Mouse (Mus musculus) limb, embryonic 11.5 days (tissue): ENCODE measurements around the gene Sidt2. TPM values are rescaled to one million over a fixed set of nuclear protein-coding genes. Genes with fewer than 3 reads are reported as not detected.

Experiments used
- ATAC-seq: fragments of 200-750 bp; cut with Nextera tagmentation; 2 replicates; pipeline ENCODE4 v1.8.0; 2017; ENCODE audit warnings: low read depth; ENCODE audit not compliant: insufficient number of reproducible peaks, low FRiP score, low TSS enrichment
- DNase-seq: peaks from one replicate; pipeline ENCODE4 v3.0.0-alpha.2; 2015; ENCODE audit warnings: low spot score
- H3K27ac ChIP-seq: fragments of 300-500 bp; sonication (generic); replicated peaks from 2 replicates; pipeline ENCODE4 v1.5.1; 2014; ENCODE audit warnings: low read depth, mild to moderate bottlenecking, low read length
- H3K27me3 ChIP-seq: fragments of 300-500 bp; sonication (generic); 2 replicates; pipeline ENCODE4 v1.6.1; 2014; ENCODE audit warnings: mild to moderate bottlenecking, low read length, mixed read lengths; ENCODE audit not compliant: control insufficient read depth, insufficient read depth
- H3K36me3 ChIP-seq: fragments of 300-500 bp; sonication (generic); 2 replicates; pipeline ENCODE4 v1.6.1; 2014; ENCODE audit warnings: mild to moderate bottlenecking, low read length, moderate library complexity, mixed read lengths; ENCODE audit not compliant: control insufficient read depth, insufficient read depth
- H3K4me1 ChIP-seq: fragments of 300-500 bp; sonication (generic); 2 replicates; pipeline ENCODE4 v1.6.1; 2014; ENCODE audit warnings: low read length, mixed read lengths; ENCODE audit not compliant: control insufficient read depth, insufficient read depth
- H3K4me2 ChIP-seq: fragments of 300-500 bp; sonication (generic); 2 replicates; pipeline ENCODE4 v1.6.1; 2014; ENCODE audit warnings: low read depth, mild to moderate bottlenecking, moderate library complexity; ENCODE audit not compliant: severe bottlenecking
- H3K4me3 ChIP-seq: fragments of 300-500 bp; sonication (generic); 2 replicates; pipeline ENCODE4 v1.5.1; 2014; ENCODE audit warnings: low read depth, low read length
- H3K9ac ChIP-seq: fragments of 300-500 bp; sonication (generic); 2 replicates; pipeline ENCODE4 v1.6.1; 2014; ENCODE audit warnings: mild to moderate bottlenecking, low read length
- H3K9me3 ChIP-seq: fragments of 300-500 bp; sonication (generic); 2 replicates; pipeline ENCODE4 v1.6.1; 2016; ENCODE audit warnings: low read length; ENCODE audit not compliant: control insufficient read depth
- WGBS: fragments of 180-500 bp; shearing (Covaris S2); extraction: QIAGEN DNeasy Blood & Tissue Kit; methylation state at CpG from one replicate; pipeline ENCODE4 v1.1.7; 2014; 5-methylcytosine and 5-hydroxymethylcytosine counted together
- polyA plus RNA-seq: library from polyadenylated mRNA; unstranded; fragments of >200 nt; fragmentation: Nextera tagmentation; extraction: Ambion mirVana; gene quantifications from 2 replicates; pipeline ENCODE4 v1.2.1, GENCODE M21; 2014

Sidt2 gene
- polyA plus RNA-seq, 1 experiment from 2014 or later = 24.3 TPM

DNA sequence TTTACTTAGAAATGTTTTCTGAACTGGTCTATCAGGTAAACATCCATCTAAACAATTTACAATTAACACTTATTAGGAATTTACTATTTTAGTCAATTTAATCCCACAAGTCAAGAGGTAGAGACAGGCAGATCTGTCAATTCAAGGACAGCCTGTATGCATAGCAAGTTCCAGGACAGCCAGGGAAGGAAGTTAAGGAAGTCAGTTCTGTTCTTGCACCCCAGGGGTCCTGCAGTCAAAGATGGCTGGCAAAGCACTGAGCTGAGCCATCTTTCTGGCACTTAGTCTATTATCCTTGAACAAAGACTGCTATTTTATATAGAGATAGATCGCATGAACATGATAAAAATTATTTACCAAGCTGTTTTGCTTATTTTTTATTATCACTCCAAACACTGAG lies 25.6 kb upstream of the Sidt2 start:
- Histone ChIP-seq H3K27me3 (no peaks in the 10 kb centered on the region), H3K27ac (no peak overlapping the region), H3K36me3 (peaks cover 9% of the 10 kb centered on the region), H3K9ac (no peak overlapping the region), H3K4me2 (no peak overlapping the region), H3K4me3 (no peak overlapping the region), H3K4me1 (peaks cover 2% of the 10 kb centered on the region; the same call in 1 of the 2 replicates), H3K9me3 (no peaks in the 10 kb centered on the region)
- ATAC-seq (no peak), DNase-seq (no peak)
- WGBS = 100% methylated on average over 1 of the region's 1 CpGs

GRCm38 (mm10) chr9:45979778-45980177 lies 24.7 kb upstream of the Sidt2 start:
- no peak for DNase-seq
- 94% methylated on average over 2 of the region's 2 CpGs for WGBS
- peaks cover 12% of the 10 kb centered on the region for H3K36me3 ChIP-seq

GRCm38 (mm10) chr9:45976884-45977283 lies 21.8 kb upstream of the Sidt2 start:
- H3K9me3 ChIP-seq = no peaks in the 10 kb centered on the region
- ATAC-seq = no peak
- no peaks in the 10 kb centered on the region for H3K4me1 ChIP-seq
- H3K36me3 ChIP-seq = peaks cover 17% of the 10 kb centered on the region; the same call in 1 of the 2 replicates
- 79% methylated on average over 2 of the region's 2 CpGs for WGBS
- no peak for DNase-seq
- no peak overlapping the region for H3K27ac ChIP-seq
- H3K27me3 ChIP-seq = no peaks in the 10 kb centered on the region
- no peak overlapping the region for H3K4me2 ChIP-seq
- H3K9ac ChIP-seq = no peak overlapping the region
- no peak overlapping the region for H3K4me3 ChIP-seq

More at GRCm38 (mm10) chr9:45979778-45980177, 24.7 kb upstream of the Sidt2 start:
- no peak overlapping the region for H3K27ac ChIP-seq
- no peaks in the 10 kb centered on the region for H3K27me3 ChIP-seq
- H3K4me3 ChIP-seq = no peak overlapping the region
- no peak overlapping the region for H3K4me2 ChIP-seq
- H3K4me1 ChIP-seq = peaks cover 2% of the 10 kb centered on the region; the same call in 1 of the 2 replicates
- no peaks in the 10 kb centered on the region for H3K9me3 ChIP-seq
- no peak for ATAC-seq
- no peak overlapping the region for H3K9ac ChIP-seq

- 94% methylated on average over 6 of the region's 6 CpGs for WGBS
- Histone ChIP-seq H3K9me3 (no peaks in the 10 kb centered on the region), H3K4me3 (no peak overlapping the region), H3K9ac (no peak overlapping the region), H3K27ac (no peak overlapping the region), H3K36me3 (peaks cover 15% of the 10 kb centered on the region; the same call in 1 of the 2 replicates), H3K4me1 (no peaks in the 10 kb centered on the region), H3K4me2 (no peak overlapping the region), H3K27me3 (no peaks in the 10 kb centered on the region)
- DNase-seq = no peak
- ATAC-seq = no peak
Measured at GRCm38 (mm10) chr9:45963577-45963976, 8.5 kb upstream of the Sidt2 start.

- no peaks in the 10 kb centered on the region for H3K9me3 ChIP-seq
- H3K27ac ChIP-seq = no peak overlapping the region
- peaks cover 11% of the 10 kb centered on the region; the same call in 1 of the 2 replicates for H3K36me3 ChIP-seq
- no peaks in the 10 kb centered on the region for H3K27me3 ChIP-seq
- 82% methylated on average over 2 of the region's 2 CpGs for WGBS
- H3K4me2 ChIP-seq = no peak overlapping the region
- H3K4me1 ChIP-seq = no peaks in the 10 kb centered on the region
- no peak overlapping the region for H3K9ac ChIP-seq
- no peak for ATAC-seq
- DNase-seq = no peak
- no peak overlapping the region for H3K4me3 ChIP-seq
Measured at GRCm38 (mm10) chr9:45961855-45962254, 6.8 kb upstream of the Sidt2 start.

DNA sequence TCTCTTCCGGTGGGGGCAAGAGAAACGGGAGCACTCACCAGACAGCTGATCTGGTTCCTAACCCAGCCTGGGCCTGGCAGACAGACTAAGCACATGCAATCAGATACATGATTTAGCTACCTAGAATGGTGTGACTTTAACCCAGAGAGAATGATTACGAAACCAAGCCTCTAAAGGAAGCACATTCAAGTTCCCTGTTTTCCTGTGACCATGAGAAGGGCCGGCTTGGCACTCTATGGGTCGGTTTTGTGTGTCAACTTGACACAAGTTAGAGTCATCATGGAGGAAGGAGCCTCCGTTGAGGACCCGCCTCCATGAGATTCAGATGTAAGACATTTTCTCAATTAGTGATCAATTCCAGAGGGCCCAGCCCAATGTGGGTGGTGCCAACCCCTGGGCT lies 4.6 kb upstream of the Sidt2 start:
- Histone ChIP-seq H3K9me3 (no peaks in the 10 kb centered on the region), H3K4me2 (no peak overlapping the region), H3K27ac (no peak overlapping the region), H3K27me3 (no peaks in the 10 kb centered on the region), H3K4me3 (no peak overlapping the region), H3K36me3 (peaks cover 3% of the 10 kb centered on the region; the same call in 1 of the 2 replicates), H3K4me1 (no peaks in the 10 kb centered on the region), H3K9ac (no peak overlapping the region)
- WGBS = 84% methylated on average over 7 of the region's 7 CpGs
- DNase-seq (no peak), ATAC-seq (no peak)

- Histone ChIP-seq H3K27ac (no peak overlapping the region), H3K27me3 (no peaks in the 10 kb centered on the region), H3K4me1 (peaks cover 5% of the 10 kb centered on the region), H3K9me3 (no peaks in the 10 kb centered on the region), H3K4me2 (no peak overlapping the region), H3K36me3 (no peaks in the 10 kb centered on the region; the same call in 1 of the 2 replicates), H3K9ac (no peak overlapping the region), H3K4me3 (no peak overlapping the region)
- DNase-seq (no peak), ATAC-seq (no peak)
- 58% methylated on average over 4 of the region's 4 CpGs for WGBS
Measured at GRCm38 (mm10) chr9:45958851-45959250, 3.8 kb upstream of the Sidt2 start.

- no peaks in the 10 kb centered on the region for H3K27me3 ChIP-seq
- H3K4me1 ChIP-seq = peaks cover 12% of the 10 kb centered on the region
- no peak for DNase-seq
- no peak overlapping the region for H3K4me2 ChIP-seq
- H3K27ac ChIP-seq = no peak overlapping the region
- H3K9me3 ChIP-seq = no peaks in the 10 kb centered on the region
- no peak overlapping the region for H3K9ac ChIP-seq
- H3K4me3 ChIP-seq = no peak overlapping the region
- no peak for ATAC-seq
- no peaks in the 10 kb centered on the region; the same call in 1 of the 2 replicates for H3K36me3 ChIP-seq
- 66% methylated on average over 7 of the region's 7 CpGs for WGBS
Measured at GRCm38 (mm10) chr9:45958023-45958670, 3.1 kb upstream of the Sidt2 start.
